ENCODE assay signal across 21 mouse cellular contexts in genomic region chr17:84435012-84435411, GRCm38 (mm10). TPM values are rescaled to one million over a fixed set of nuclear protein-coding genes. Genes with fewer than 3 reads are reported as not detected.
DNase-seq lines count a peak whose midpoint lies in the region; ATAC-seq and TF ChIP-seq lines count a peak whose summit lies in the region.
"Had no signal": no experiment of that assay in that cellular context is flagged by ENCODE, and none has a peak within 500 bp of the region (broad histone marks: within the 10 kb centered on the region; RNA-seq: fewer than 3 reads in every experiment).

No protein-coding gene starts in this region.

- 76% methylated on average over 4 of the region's 4 CpGs for WGBS in spleen, adult 2 months
- 72% methylated on average over 4 of the region's 4 CpGs for WGBS in small intestine, adult 2 months

- H3K4me1 ChIP-seq in spleen, adult 2 months (ENCODE audit: control insufficient read depth, insufficient read depth, insufficient read length), result no peaks in the 10 kb centered on the region
- no peaks in the 10 kb centered on the region; the same call in 1 of the 2 replicates for H3K4me1 ChIP-seq in small intestine, adult 2 months (ENCODE audit: control insufficient read depth, insufficient read depth, insufficient read length, low read length)
- H3K4me1 ChIP-seq: embryonic facial prominence, embryonic 13.5 days; forebrain, embryonic 10.5 days; heart, embryonic 10.5 days; hindbrain, embryonic 12.5 days; intestine, embryonic 15.5 days had no signal

- no peak overlapping the region for H3K4me3 ChIP-seq in spleen, adult 2 months (ENCODE audit: extremely low read depth, insufficient read depth, insufficient read length)
- no peak overlapping the region for H3K4me3 ChIP-seq in small intestine, adult 2 months (ENCODE audit: low read depth, low read length)
- H3K4me3 ChIP-seq: embryonic facial prominence, embryonic 13.5 days; erythroblast, embryonic 14.5 days; forebrain, embryonic 10.5 days; heart, embryonic 10.5 days; hindbrain, embryonic 12.5 days; intestine, embryonic 15.5 days had no signal

- POLR2A ChIA-PET in Patski (lab: Charles Lee), result no interaction called here

- peak overlapping the region; percentile 45; the same call in 1 of the 2 replicates for H3K27ac ChIP-seq in spleen, adult 2 months (ENCODE audit: insufficient read depth, low read length)
- peak overlapping the region; percentile 50; the same call in 1 of the 2 replicates for H3K27ac ChIP-seq in small intestine, adult 2 months (ENCODE audit: insufficient read depth, low read depth, low read length)
- H3K27ac ChIP-seq: embryonic facial prominence, embryonic 13.5 days; forebrain, embryonic 10.5 days; heart, embryonic 10.5 days; hindbrain, embryonic 12.5 days; intestine, embryonic 15.5 days had no signal

- no peak for DNase-seq in spleen, adult 2 months (ENCODE audit: low read depth in 1 of 2, low spot score in 2 of 2)
- DNase-seq in spleen, postnatal 36 days (ENCODE audit: low spot score in 2 of 2), result no peak
- DNase-seq in Patski (ENCODE audit: low read depth, low spot score), result peak; percentile 17
- DNase-seq in urinary bladder, postnatal 4 days (ENCODE audit: low spot score in 2 of 2), result no peak
- no peak for DNase-seq in MN1 (ENCODE audit: low spot score)
- DNase-seq: adrenal gland, postnatal 14 days; cerebellum, adult 11-12 months; cerebellum, adult 9-10 months; cerebellum, postnatal 25 days; heart, adult 18-20 months; heart, postnatal 10 days; heart, postnatal 4 days had no signal

- no peak for TF ChIP-seq CTCF in spleen, adult 2 months (IDR thresholded peaks at IDR 0.05; ENCODE audit: extremely low read depth, insufficient read depth, insufficient read length, insufficient replicate concordance)
- no peak for TF ChIP-seq CTCF in Patski (IDR thresholded peaks at IDR 0.05)
- TF ChIP-seq CTCF in small intestine, adult 2 months (IDR thresholded peaks at IDR 0.05; ENCODE audit: extremely low read depth, insufficient read length, insufficient replicate concordance, low read depth, low read length), result no peak

- peaks cover 24% of the 10 kb centered on the region for H3K36me3 ChIP-seq in spleen, adult 2 months (ENCODE audit: control insufficient read depth, insufficient read depth, low read length)
- peaks cover 29% of the 10 kb centered on the region for H3K36me3 ChIP-seq in small intestine, adult 2 months (ENCODE audit: control insufficient read depth, insufficient read depth, low read length)

- no peaks in the 10 kb centered on the region for H3K27me3 ChIP-seq in spleen, adult 2 months (ENCODE audit: control insufficient read depth, insufficient read depth, low read length)
- H3K27me3 ChIP-seq in Patski, result no peaks in the 10 kb centered on the region
- H3K27me3 ChIP-seq in small intestine, adult 2 months (ENCODE audit: control insufficient read depth, insufficient read depth, low read length), result no peaks in the 10 kb centered on the region
- H3K27me3 ChIP-seq: embryonic facial prominence, embryonic 13.5 days; hindbrain, embryonic 12.5 days; intestine, embryonic 15.5 days had no signal

- no peak for ATAC-seq in Patski
- ATAC-seq: forebrain, embryonic 14.5 days; hindbrain, embryonic 16.5 days; intestine, embryonic 15.5 days had no signal

- in situ Hi-C loops in Patski (cut with MboI; ENCODE audit: low pct_unique_long_range_greater_than_20kb), result no loop called here

- CTCF ChIA-PET in Patski (lab: Charles Lee), result interaction anchor here (1.1 to 2.6 kb wide), 6 partner anchors 9 to 67 kb away, joined by 3 to 13 read pairs (median 3); no protein-coding TSS in a partner anchor

- no peak for TF ChIP-seq POLR2A in spleen, adult 2 months (IDR thresholded peaks at IDR 0.05; ENCODE audit: low read depth, low read length)
- no peak for TF ChIP-seq POLR2A in small intestine, adult 2 months (IDR thresholded peaks at IDR 0.05; ENCODE audit: low read depth, low read length)

RNA-seq across cellular contexts. Expression of gene Thada, which starts 31.0 kb away (rescaled TPM):
- 17.2 and 17.4 TPM in 2 replicates for polyA plus RNA-seq in spleen, adult 2 months (2012; rRNA removed)
- 16.3 TPM for polyA plus RNA-seq in Patski (2021)
- 3.5 and 4.6 TPM in 2 replicates for polyA plus RNA-seq in small intestine, adult 2 months (2012; rRNA removed)
